Mouse (Mus musculus) hindlimb bud, embryonic 11.5 days (tissue): ENCODE data around the gene Syna.

ENCODE experiments used
- DNase-seq: peaks from one replicate; pipeline ENCODE4 v3.0.0-alpha.2; 2012; ENCODE audit warnings: low read depth, low spot score; ENCODE audit errors: extremely low spot score

Syna gene

GRCm38 (mm10) chr5:134532417-134532816, 27.6 kb downstream of the Syna start:
- DNase-seq, result no peak

GRCm38 (mm10) chr5:134531585-134531984, 28.4 kb downstream of the Syna start:
- no peak for DNase-seq

DNA sequence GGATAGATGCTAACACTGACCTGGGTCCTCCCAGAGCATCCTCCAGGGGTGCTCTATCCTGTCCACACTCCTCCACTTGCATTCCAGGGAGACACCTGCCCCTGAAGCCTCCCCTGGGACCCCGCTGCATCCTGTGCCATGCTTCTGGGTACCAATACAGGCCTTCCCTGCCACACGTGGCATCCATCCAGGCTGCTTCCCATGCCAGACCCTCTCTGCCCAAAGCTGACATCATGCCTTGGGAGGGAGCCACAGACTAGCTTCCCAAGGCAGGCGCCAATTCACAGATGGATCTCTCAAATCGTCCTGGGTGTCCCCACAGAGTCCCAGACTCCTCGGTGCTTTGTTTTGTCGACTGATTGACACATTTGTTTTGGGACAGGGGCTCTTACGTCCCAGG, 29.1 kb downstream of the Syna start:
- no peak for DNase-seq

- DNase-seq, result no peak
These were observed 31.5 kb downstream of the Syna start for GRCm38 (mm10) chr5:134528488-134528887.

GRCm38 (mm10) chr5:134525971-134526711, 33.8 kb downstream of the Syna start:
- DNase-seq, result no peak

- DNase-seq, result no peak
These were observed 36.2 kb downstream of the Syna start for GRCm38 (mm10) chr5:134523728-134524127.

- no peak for DNase-seq
These were observed 37.4 kb downstream of the Syna start for GRCm38 (mm10) chr5:134522524-134522923.

DNA sequence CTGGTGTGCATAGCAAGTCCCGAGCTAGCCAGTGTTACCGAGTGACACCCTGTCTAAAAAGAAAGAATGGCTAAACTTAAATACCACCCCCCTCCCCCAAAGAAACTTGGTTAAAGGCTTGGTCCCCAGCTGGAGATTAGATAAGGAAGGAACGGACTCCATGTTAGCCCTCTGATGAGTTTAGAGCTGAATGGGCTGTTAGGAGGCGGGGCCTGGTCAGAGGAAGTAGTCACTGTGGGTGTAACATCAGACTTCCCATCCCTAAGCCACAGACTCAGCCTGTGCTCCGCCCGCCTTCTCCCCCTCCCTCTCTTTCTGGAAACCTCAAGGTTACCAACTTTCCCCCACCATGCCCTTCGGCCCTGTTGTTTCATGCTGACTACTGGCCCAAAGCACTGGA, 38.2 kb downstream of the Syna start:
- DNase-seq, result no peak

GRCm38 (mm10) chr5:134521131-134521530, 38.8 kb downstream of the Syna start:
- no peak for DNase-seq

DNA sequence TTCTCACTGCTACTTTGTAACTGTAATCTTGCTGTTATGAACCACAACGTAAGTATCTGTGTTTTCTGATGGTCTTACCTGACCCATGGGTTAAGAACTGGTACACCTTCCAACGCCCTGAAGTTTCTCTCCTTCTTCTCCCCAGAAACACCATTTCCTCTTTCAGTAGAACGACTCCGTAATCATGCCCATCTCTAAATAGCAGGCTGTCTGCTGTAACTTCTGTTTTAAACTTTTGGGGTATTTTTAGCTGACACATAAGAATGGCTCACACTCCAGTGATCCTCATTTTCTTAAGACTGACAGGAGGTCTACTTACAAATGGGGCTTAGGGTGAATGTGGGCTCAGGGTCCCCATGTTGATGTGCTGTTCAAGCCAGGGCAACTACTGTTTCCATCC, 39.9 kb downstream of the Syna start:
- no peak for DNase-seq

DNA sequence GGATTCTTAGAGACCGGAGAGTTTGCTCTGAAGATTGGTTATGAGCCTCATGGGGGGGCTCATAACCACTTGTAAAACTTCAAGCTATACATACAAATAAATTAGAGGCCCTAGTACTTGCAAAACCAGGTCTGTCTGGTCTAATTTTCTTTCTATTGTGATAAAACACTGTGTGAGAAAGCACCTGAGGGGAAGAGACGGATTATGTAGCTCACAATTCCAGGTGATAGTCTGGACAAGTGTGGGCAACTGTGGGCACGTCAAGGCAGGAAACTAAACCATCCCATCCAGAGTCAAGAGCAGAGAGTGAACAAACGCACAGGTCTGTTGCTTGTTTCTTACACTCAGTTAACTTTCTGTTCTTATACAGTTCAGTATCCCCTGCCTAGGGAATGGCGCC, 40.5 kb downstream of the Syna start:
- DNase-seq, result no peak

DNA sequence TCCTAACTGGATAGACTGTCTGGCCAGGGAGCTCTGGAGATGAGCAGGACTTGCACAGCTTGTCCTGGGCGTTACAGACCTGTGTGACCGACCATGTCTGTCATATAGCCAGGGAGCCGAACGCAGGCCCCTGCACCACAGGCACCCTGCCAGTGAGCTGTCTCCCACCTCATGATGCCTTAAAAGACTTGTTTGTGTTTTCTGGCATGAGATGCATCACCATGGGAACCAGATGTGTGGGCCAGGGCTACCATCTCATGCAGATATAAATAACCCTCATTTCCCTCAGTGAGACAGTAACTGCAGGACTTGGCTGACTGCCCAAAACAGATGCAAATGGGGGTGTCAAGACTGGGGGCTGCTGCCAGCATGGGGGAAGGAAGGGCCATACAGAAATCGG, 47.9 kb downstream of the Syna start:
- no peak for DNase-seq

GRCm38 (mm10) chr5:134510266-134510665, 49.7 kb downstream of the Syna start:
- no peak for DNase-seq

GRCm38 (mm10) chr5:134508965-134509364, 51.0 kb downstream of the Syna start:
- DNase-seq, result no peak
